Mouse (Mus musculus) granulocyte monocyte progenitor cell, adult 5-6 weeks (primary cell): Measurements from ENCODE around the gene BC017158. TPM values are rescaled to one million over a fixed set of nuclear protein-coding genes. Genes with fewer than 3 reads are reported as not detected.

Source experiments
- ATAC-seq: replicated peaks from 2 replicates; pipeline ENCODE4 v1.8.0; 2016; ENCODE audit warnings: mild to moderate bottlenecking, moderate TSS enrichment, inconsistent platforms; ENCODE audit not compliant: poor library complexity, severe bottlenecking
- total RNA-seq, 2 experiments: library from RNA; stranded (forward) in 1 of 2; stranded (reverse) in 1 of 2; fragments of 200-712, 200-1000 nt in 1 of 2; fragments of >200 nt in 1 of 2; fragmentation: Nextera tagmentation in 1 of 2; gene quantifications; 2 replicates each; pipeline ENCODE4 v1.2.3; 2014 to 2017

Gene BC017158
- total RNA-seq, 2 experiments from 2014 or later: 24.8 to 37.7 TPM

GRCm38 (mm10) chr7:128237927-128238778 lies 59.8 kb downstream of the BC017158 start, which contains the start of gene 9130023H24Rik:
TSS of gene 9130023H24Rik (minus strand) at chr7:128238031.
- peak; percentile 77 for ATAC-seq

DNA sequence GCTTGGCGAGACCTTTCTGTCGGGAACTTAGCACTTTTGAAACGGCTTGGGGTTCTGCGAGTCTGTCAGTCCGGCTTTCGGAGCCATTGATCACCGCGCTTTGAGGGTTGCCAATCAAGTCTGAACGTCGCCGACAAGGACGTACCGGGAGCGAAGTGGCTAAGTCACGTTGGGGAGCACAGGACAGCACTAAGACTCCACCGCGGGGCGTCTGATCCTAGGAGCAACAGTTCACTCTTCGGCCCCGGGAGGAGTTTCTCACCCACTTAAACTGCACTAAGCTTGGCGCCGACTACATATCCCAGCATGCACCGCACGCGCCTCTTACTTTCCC lies 60.4 kb downstream of the BC017158 start:
- ATAC-seq: no peak

DNA sequence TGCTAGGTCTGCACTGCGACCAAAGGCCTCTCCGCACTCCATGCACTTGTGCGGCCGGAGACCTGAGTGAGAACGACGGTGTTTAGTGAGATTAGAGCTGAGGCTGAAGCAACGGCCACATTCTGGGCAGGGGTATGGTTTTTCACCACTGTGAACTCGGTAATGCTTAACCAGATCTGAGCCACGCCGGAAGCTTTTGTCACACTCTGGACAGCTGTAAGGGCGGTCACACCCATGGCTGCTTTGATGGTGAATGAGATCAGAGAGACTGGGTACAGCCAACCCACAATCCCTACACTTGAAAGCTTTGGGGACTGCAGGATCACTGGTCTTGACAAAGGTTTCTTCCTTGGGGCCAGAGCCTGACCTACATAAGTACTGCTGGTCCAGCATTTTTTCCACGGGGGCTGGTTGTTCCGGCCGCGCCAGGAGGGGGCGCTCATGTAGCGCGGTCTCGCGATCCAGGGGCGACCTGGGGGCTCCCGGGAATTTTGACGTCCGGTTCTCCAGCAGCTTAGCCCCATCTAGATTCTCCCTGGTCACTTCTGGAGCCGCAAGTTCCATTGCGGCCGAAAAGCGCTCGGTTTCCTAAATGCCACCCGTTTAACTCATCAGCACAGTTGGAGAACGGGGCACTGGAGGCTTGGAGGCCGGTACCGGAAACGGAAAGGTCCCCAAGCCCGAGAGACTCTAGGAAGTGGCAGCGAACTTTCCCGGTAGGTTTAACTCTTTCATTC lies 60.9 kb downstream of the BC017158 start, which contains the start of gene Armc5:
Gene Armc5 (plus strand): TSS at position 487 of the 737 bp plus-strand sequence.
- peak; percentile 17; the same call in 1 of the 2 replicates for ATAC-seq

DNA sequence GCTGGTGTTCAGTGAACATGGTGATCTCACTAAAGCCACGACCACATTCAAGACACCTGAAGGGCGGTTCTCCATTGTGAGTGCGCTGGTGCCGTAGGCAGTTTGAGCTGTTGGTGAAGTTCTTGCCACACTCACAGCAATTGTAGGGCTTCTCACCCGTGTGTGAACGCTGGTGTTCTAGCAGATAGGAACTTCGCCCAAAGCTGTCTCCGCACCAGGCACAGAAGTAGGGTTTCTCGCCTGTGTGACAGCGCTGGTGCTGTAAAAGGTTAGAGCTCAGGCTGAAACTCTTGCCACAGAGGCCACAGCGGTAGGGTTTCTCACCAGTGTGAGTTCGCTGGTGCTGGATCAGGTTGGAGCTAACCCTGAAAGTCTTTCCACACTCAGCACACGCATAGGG lies 61.5 kb downstream of the BC017158 start:
- no peak for ATAC-seq

- no peak for ATAC-seq
Observed at GRCm38 (mm10) chr7:128235481-128235880, 62.5 kb downstream of the BC017158 start.

DNA sequence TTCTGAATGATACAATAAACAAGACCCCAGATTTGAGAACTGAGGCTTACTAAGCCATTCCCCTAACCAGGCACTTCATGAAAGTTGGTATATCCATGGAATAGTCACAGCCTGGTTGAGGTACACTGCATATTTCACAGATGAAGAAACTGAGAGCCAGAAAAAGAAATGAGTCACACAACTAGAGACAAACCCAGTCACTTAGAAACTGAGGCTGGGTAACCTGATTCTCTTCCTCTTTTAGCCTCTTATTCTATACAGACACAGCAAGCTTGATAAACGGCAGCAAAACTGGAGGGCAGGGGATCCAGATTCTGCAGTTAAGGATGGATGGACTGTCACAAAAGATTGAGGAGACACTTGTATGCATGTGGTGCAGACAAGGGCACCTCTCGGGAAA lies 63.2 kb downstream of the BC017158 start:
- no peak for ATAC-seq

- peak; percentile 87 for ATAC-seq
Observed at GRCm38 (mm10) chr7:128231741-128232140, 66.2 kb downstream of the BC017158 start.

Other genes starting within 250 kb of the BC017158 start
- gene Itgam, start 235.5 kb downstream of the BC017158 start, total RNA-seq (2014; fragmentation: Nextera tagmentation): 12.5 and 17.5 TPM in 2 replicates
- 21.6 and 23.7 TPM in 2 replicates for gene Itgam, start 235.5 kb downstream of the BC017158 start, total RNA-seq (2017)
- gene Gm49368, start 235.5 kb downstream of the BC017158 start, total RNA-seq (2014; fragmentation: Nextera tagmentation): not detected in 2 replicates
- gene Gm49368, start 235.5 kb downstream of the BC017158 start, total RNA-seq (2017): 0.09 TPM in 1 of 2 replicates, not detected in the other
- gene Itgax, start 168.6 kb downstream of the BC017158 start, total RNA-seq (2014; fragmentation: Nextera tagmentation): 0.54 and 2.4 TPM in 2 replicates
- gene Itgax, start 168.6 kb downstream of the BC017158 start, total RNA-seq (2017): 1.9 and 2.4 TPM in 2 replicates
- 0.47 TPM in 1 of 2 replicates, not detected in the other for gene Itgad, start 143.8 kb downstream of the BC017158 start, total RNA-seq (2014; fragmentation: Nextera tagmentation)
- gene Itgad, start 143.8 kb downstream of the BC017158 start, total RNA-seq (2017): 0.21 TPM in 1 of 2 replicates, not detected in the other
- 7.4 TPM in 1 of 2 replicates, not detected in the other for gene Cox6a2, start 91.8 kb downstream of the BC017158 start, total RNA-seq (2014; fragmentation: Nextera tagmentation)
- 0.34 and 1.1 TPM in 2 replicates for gene Cox6a2, start 91.8 kb downstream of the BC017158 start, total RNA-seq (2017)
- 6.0 and 15.4 TPM in 2 replicates for gene Armc5, start 60.8 kb downstream of the BC017158 start, total RNA-seq (2014; fragmentation: Nextera tagmentation)
- 9.3 and 9.6 TPM in 2 replicates for gene Armc5, start 60.8 kb downstream of the BC017158 start, total RNA-seq (2017)
- 1.8 and 2.3 TPM in 2 replicates for gene 9130023H24Rik, start 60.1 kb downstream of the BC017158 start, total RNA-seq (2014; fragmentation: Nextera tagmentation)
- gene 9130023H24Rik, start 60.1 kb downstream of the BC017158 start, total RNA-seq (2017): 5.2 and 6.6 TPM in 2 replicates
- gene Tgfb1i1, start 51.4 kb downstream of the BC017158 start, total RNA-seq (2014; fragmentation: Nextera tagmentation): 0.06 and 1.2 TPM in 2 replicates
- gene Tgfb1i1, start 51.4 kb downstream of the BC017158 start, total RNA-seq (2017): not detected in 2 replicates
- gene Slc5a2, start 32.5 kb downstream of the BC017158 start, total RNA-seq (2014; fragmentation: Nextera tagmentation): not detected in 2 replicates
- gene Slc5a2, start 32.5 kb downstream of the BC017158 start, total RNA-seq (2017): not detected in 2 replicates
- gene Rgs10, start 120.6 kb upstream of the BC017158 start, total RNA-seq (2014; fragmentation: Nextera tagmentation): 89.9 and 96.4 TPM in 2 replicates
- 36.1 and 66.2 TPM in 2 replicates for gene Rgs10, start 120.6 kb upstream of the BC017158 start, total RNA-seq (2017)
- gene Tial1, start 163.5 kb upstream of the BC017158 start, total RNA-seq (2014; fragmentation: Nextera tagmentation): 157 TPM in 2 replicates
- gene Tial1, start 163.5 kb upstream of the BC017158 start, total RNA-seq (2017): 66.7 and 68.0 TPM in 2 replicates
- 8.0 and 9.8 TPM in 2 replicates for gene Bag3, start 225.4 kb upstream of the BC017158 start, total RNA-seq (2014; fragmentation: Nextera tagmentation)
- gene Bag3, start 225.4 kb upstream of the BC017158 start, total RNA-seq (2017): 5.6 and 7.0 TPM in 2 replicates